Mouse (Mus musculus): ENCODE data around the gene Arhgef18.

The Arhgef18 gene

DNA sequence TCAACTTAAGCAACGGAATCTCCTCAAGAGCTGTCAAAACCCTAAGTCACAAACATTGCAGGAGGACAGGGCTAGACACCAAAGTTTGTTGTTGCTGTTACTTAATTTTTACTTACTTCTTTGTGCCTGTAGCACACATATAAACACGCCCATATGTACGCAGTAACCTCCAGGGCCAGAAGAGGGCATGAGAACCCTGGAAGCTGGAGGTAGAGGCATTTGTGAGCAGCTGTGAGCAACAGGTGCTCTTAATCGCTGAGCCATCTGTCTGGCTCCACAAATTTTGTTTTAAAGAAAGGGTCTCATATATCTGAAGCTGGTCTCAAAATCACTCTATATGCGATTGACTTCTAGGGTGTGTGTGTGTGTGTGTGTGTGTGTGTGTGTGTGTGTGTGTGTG, 71.5 kb downstream of the Arhgef18 start:
- peak; percentile 50 to 75 for DNase-seq

GRCm38 (mm10) chr8:3467006-3467885, 74.4 kb downstream of the Arhgef18 start, which contains the start of gene Pex11g:
TSS of gene Pex11g (minus strand) at chr8:3467680.
- DNase-seq: peak; percentile 99

DNA sequence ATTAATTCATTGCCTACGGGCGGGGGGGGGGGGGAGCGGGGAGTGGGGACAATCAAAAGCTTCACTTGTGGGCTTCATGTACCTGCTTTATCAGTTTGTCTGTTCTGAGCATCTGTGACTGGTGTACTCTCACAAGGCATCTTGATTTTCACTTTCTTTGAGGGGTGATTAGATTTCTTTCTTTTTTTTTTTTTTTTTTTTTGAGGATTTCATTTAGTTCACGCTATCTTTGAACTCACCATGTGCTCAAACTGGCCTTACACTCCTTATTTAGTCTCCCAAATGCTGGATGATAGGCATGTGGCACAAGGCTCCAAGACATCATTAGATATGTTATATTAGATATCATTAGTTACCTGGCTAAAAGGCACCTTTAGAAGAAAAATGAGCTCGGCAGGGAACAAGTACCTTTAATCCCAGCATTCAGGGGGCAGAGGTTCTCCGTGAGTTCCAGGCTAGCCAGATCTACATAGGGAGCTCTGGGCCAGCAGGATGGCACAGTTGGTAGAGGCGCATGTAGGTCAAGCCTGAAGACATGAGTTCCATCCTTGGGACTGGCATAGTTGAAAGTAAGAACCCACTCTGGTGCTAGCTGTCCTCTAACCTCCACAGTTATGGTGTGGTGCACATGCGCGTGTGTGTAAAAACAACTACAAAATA, 75.2 kb downstream of the Arhgef18 start:
- DNase-seq: no peak

- DNase-seq: no peak
Observed at GRCm38 (mm10) chr8:3468838-3469237, 76.0 kb downstream of the Arhgef18 start.

DNA sequence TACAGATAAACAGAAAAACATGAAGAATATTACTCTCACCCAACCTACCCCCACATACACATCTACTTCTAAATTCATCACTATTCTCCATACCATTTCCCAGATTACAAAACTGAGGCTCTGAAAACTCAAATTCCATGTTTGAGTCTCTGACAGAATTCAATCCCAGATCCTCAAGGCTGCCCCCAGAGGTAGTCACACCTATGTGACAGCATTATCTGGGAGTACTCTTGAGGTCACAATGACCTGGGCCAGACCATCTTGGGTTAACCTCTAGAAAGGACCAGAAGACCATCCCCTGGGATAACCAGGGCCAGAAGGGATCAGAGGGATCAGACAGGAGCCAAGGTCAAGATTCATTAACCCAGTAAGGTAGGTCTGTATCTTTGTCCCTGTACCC, 77.8 kb downstream of the Arhgef18 start, which contains the start of gene Tex45:
Gene Tex45 (plus strand): TSS at position 301 of the 400 bp plus-strand sequence.
- DNase-seq: no peak

DNA sequence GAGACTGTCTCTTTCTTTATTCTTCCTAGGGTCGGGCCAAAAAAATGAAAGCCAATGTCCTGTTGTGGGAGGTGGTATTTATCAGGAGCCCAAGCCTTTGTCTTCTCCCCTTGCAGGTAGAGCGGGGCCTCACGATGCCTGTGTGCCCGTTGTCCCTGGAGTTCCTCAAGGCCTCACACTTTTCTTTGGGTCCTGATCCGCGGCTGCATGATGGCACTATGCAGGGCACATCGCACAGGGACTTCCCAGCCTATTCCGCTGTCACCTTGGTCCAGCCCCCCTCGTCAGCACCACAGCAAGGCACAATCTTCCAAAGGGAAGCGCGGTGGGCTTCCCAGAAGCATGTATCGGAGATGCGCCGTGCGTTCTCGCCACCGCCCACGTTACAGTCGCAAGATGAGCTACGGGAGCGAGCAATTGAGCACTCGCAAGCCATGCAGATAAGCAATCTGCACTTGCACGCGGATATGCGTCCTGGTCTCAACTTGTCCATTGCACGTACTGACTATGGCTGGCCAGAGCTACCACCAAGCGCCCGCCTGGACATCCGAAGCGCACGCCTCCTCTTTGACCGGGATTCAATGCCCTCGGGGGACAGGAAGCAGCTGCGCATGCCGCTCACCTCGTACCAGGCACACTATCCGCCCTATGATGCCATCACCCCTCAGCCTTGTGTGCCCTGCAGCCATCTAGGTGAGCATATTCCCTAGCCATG, 83.1 kb downstream of the Arhgef18 start:
- DNase-seq: no peak

DNA sequence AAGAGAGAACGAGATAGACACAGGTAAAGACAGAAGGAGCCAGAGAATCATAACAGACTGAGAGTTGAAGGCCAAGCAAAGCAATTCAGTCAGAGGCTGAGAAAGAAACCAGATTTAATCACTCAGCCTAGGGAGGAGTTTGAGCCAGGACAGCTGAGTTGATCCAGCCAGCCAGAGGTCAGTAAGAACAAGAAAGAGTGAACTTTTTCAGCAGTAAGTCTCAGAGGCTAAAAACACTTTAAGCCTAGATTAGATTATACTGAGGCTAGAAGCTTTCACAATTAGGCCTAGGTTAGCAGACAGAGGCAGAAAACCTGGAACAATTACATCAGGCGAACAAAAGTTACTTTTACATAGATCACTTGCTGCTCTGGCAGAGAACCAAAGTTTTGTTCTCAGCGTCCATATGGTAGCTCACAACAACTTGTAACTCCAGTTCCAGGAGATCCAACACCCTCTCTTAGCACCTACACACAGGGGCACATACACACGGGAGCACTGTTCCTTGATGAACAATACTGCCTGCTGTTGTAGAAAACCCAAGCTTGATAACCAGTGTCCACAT, 87.5 kb downstream of the Arhgef18 start:
- no peak for DNase-seq

DNA sequence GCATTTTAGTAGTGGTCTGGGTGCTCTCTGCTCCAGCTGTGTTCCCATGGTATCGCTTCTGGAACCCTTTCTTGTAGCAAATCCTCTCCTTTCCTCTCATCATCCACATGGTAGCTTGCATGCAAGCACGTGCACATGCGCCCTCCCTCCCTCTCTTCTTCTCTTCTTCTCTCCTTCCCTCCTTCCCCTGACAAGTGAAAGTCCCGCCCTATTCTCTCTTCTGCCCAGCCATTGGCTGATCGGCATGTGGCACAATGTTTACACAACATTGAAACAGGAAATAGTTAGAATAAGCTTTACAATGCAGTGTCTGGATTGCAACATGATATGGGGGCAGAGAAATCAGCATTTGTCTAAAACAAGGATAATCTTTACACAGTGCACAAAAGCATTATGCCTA, 88.8 kb downstream of the Arhgef18 start:
- DNase-seq: no peak

DNA sequence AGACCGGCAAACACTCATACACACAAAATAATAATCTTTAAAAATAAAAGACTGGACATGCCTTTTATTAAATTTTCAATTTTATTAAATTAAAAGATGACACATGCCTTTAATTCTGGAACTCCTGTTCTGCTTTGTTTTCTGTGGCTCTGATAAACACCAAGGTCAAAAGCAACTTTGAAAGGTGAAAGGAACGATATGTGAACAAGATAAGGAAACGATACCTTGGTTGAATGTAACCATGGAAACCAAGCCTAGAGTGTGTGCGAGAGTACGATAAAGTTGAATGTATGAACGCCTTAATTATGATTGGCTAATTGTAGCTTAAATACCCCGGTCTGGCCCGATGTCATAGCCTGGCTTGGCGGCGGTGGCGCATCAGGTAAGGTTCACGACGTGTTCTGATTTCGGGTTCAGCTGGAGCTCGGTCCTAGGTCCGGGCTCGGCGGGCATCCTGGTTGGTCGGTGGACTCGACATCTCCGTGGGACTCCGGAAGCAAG, 89.5 kb downstream of the Arhgef18 start:
- no peak for DNase-seq

DNA sequence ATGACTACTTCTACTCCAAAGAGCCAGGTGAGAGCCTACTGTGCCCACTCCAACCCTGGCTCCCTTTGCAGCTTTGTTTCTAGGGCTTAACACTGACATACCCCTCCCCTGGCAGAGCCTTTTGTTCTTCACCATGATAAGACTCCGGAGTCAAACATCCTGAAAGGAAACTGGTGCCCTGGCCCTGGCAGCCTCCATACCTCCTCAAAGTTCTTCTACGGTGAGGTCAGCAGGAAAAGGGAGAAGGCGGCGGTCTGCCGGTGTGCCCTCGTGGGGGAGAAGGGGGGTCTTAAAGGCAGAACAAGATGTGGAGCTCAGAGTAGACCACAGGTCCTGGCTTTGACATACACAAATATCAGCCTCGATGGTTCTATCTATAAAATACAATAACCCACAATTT, 90.7 kb downstream of the Arhgef18 start:
- DNase-seq: no peak

GRCm38 (mm10) chr8:3485192-3485591, 92.4 kb downstream of the Arhgef18 start:
- no peak for DNase-seq

DNA sequence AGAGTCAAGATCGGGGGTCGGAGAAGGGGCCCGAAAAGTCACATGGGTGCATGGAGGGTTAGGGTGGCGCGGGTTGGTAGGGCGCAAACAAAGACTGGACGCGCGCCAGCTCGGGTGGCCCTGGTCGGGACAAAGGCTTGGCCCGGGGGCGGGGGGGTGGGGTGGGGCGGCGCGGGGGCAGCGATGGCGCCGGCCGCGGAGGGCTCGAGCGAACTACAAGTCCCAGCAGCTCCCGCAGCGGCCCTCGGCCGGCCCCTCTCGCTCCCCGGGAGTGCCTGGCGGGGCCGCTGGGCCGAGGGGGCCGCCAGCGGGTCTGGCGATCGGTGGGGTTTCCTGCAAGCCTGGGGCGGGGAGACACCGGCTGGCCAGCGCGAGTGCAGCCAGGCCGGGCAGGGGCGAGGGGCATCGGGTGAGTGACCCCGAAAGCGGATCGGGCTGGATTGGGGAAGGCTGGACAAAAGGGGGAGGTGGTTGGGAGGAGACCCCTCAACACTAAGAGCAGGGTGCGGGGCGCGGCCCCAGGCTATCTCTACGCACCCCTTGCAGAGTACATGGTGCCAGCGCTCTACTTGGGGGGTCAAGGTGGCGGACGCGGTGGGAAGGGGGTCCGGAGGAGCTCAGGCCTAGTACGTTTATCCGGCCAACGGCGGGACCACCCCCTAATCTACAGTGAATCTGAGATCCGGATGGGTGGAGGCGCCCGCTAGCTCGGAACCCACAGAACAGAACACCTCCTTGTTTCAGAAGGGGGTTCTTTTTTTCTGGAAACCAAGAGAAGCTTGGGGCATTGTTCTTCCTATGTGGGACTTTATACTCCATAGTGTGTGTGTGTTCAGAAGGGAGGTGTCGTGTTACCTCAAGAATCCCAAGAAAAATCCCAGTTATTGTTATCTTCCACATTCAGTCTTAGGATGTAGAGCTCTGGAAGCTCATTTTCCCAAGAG, 100.4 kb downstream of the Arhgef18 start, which contains the start of gene Zfp358:
Gene Zfp358 (plus strand): TSS at position 238 of the 944 bp plus-strand sequence.
- DNase-seq: peak; percentile 85 to 88

DNA sequence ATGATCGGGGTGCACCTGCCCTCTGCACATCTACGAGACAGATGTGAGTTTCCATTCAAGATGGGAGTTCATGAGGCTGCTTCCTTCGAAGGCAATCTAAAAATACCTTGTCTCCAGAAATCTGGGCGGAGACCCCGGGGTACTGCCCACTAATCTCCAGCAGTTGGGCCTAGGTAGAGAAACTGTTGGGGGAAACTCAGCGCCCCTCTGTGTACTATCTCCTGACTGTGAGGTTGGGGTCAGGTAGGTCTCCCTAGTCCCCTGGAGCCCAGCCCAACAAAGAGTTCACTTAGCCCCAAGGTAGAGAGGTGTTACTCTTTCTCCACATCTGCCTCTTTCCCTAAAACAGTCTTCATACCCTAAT, 101.0 kb downstream of the Arhgef18 start:
- no peak for DNase-seq

GRCm38 (mm10) chr8:3495578-3496427, 103.0 kb downstream of the Arhgef18 start:
- peak in 1 of 2 experiments; percentile 26 for DNase-seq

DNA sequence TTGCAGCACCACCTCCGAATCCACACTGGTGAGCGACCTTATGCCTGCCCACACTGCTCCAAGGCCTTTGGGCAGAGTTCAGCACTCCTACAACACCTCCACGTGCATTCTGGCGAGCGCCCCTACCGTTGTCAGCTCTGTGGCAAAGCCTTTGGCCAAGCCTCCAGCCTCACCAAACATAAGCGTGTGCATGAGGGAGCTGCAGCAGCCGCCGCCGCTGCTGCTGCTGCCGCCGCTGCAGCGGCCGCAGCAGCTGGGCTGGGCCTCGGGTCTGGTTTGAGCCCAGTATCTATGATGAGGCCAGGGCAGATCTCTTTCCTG, 103.6 kb downstream of the Arhgef18 start:
- peak in 1 of 2 experiments; percentile 19 for DNase-seq

DNA sequence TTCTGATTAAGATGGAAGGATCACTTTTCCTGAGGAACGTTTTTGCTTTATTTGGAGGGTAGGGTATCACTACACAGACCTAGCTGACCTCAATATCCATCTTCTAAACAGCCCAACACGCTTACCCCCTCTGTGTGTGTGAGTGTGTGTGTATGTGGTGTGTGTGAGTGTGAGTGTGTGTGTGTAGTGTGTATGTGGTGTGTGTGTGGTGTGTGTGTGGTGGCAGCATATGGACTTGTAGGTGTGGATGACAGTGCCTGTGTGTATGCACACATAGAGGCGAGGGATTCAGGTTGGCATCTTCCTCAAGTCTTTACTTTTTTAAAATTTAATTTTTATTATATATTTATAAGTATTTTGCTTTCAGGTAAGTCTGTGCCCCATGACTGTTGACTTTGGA, 105.8 kb downstream of the Arhgef18 start:
- DNase-seq: no peak

- no peak for DNase-seq
Observed at GRCm38 (mm10) chr8:3499751-3500150, 106.9 kb downstream of the Arhgef18 start.

DNA sequence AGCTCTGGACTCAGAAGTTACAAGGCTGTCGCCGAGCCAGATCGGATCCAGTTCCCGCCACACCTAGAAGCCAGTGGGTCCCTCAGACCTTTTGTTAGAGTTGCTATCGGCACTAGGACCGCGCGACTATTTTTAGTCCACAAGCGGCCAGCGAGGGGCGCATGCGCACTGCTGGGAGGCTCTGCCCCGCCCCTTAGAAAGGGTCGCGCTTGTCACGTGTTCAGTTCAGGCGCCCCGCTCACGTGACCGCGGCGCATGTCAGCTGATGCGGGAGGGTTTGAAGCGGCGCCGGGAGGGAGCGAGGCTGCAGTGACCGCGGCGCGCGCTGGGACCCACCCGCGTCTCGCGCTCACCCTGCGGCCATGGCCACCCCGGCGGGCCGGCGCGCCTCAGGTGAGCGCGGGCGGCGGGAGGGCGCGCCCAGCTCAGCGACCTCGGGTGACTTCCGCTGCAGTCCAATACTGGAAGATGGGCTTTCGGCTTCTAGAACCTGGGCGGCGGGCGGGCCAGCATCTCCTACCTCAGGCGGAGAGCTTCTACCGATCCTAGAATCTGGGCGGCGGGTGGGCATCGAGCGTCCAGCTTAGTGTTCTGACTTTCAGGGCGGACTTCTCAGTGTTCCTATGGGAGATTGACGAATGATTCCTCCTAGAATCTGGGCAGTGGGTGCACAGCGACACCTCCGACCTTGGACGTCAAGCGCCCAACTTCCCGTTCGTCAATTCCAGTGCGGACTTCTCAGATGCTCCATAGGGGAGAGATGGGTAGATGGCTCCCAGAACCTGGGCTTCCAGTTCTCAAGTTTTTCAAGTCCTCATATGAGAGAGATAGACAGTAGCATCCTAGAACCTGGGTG, 107.7 kb downstream of the Arhgef18 start, which contains the start of gene Mcoln1:
Gene Mcoln1 (plus strand): TSS at position 223 of the 856 bp plus-strand sequence.
- peak; percentile 99 for DNase-seq

DNA sequence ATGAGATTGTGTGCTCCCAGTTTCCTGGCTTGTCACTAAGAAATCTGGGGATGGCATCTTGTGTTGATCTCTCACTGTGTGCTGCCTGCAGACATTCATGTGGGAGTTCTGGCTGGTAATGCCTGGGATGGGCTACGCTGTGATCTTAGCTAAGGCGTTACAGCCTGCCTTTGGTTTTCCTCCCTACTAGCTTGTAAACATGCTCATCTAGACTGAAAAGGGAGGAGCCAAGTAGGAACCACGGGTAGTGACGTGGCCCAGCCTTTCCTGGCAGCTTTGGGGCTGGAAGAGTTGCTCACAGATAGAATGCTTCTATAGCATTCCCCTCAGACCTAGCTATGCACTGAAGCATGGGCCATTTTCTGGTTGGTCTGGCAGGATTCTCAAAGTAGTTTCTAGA, 109.4 kb downstream of the Arhgef18 start:
- DNase-seq: no peak
